Mouse (Mus musculus): ENCODE measurements around the gene Abcc12. TPM values are rescaled to one million over a fixed set of nuclear protein-coding genes. Genes with fewer than 3 reads are reported as not detected.
A peak's percentile ranks its signal among the peaks of the same experiment; 100 is the strongest.

Gene Abcc12
- polyA plus RNA-seq, 1 experiment, result not detected

DNA sequence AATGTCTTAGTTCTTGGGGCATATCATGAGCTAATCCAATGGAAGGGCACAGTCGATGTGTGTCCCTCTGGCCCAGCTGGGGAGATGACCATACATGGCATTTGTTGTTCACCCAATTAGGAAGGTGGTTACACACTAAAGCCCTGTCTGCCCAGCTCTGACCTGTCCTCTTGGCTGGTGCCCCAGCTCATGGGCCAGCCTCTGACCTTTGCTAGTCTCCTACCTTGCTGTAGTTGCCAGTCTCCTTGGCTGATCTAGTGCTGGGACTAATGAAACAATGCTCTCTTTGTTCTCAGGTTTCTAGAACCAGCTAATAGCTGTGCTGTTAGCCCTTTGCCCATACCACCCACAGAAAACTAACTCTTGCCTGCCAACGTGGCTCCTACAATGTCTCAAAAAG, 22.7 kb upstream of the Abcc12 start:
- peaks cover 7% of the 10 kb centered on the region for H3K9me3 ChIP-seq
- TF ChIP-seq GATA1 (IDR thresholded peaks at IDR 0.05; ENCODE audit: borderline replicate concordance, low read length) (no peak), FLI1 (IDR thresholded peaks at IDR 0.05; ENCODE audit: low read length) (no peak)
- H3K4me3 ChIP-seq (replicated peaks), result no peak overlapping the region
- H3K36me3 ChIP-seq (replicated peaks; ENCODE audit: low read length), result no peaks in the 10 kb centered on the region
- peaks cover 9% of the 10 kb centered on the region; the same call in 1 of the 2 replicates for H3K4me1 ChIP-seq
- peaks cover 26% of the 10 kb centered on the region for H3K27me3 ChIP-seq (replicated peaks)

DNA sequence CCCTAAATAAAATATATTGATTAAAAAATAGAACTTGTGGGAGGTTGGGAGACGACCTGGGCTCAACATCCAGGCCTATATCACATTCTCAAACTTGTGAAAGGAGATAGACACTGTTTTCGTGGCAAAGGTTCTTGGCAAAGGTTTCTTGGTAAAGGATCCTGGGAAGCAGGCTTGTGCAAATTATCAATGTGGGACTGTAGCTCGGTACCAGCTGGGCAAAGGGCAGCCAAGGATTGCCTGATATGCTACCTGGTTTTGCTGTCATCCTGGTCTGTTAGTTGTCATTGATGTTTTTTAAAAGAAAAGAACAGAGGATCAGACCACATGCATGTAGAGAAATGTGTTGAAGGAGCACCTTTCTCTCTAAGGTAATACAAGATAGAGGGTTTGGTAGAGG, 19.8 kb upstream of the Abcc12 start:
- Histone ChIP-seq H3K4me1 (peaks cover 24% of the 10 kb centered on the region), H3K4me3 (replicated peaks) (no peak overlapping the region), H3K27me3 (replicated peaks) (peaks cover 35% of the 10 kb centered on the region), H3K36me3 (replicated peaks; ENCODE audit: low read length) (no peaks in the 10 kb centered on the region), H3K9me3 (no peaks in the 10 kb centered on the region)
- TF ChIP-seq FLI1 (IDR thresholded peaks at IDR 0.05; ENCODE audit: low read length) (no peak), GATA1 (IDR thresholded peaks at IDR 0.05; ENCODE audit: borderline replicate concordance, low read length) (no peak)

DNA sequence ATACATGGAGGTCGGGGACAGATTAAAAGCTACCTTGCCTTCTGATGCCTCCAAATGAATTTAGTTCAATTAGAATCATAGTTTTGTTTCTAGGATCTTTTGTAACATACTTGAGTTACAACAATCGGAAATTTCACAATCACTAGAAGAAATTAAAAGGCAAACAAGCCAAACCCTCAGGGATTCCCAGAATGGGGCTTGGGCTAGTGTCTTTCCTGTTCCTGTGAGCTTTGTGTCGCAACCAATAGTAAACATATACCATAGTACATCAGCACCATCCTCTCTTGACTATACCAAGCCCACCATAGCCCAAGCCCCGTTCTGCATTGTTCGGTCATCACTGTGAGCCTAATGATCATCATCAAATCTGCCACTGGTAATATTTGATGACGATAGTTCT, 18.8 kb upstream of the Abcc12 start:
- Histone ChIP-seq H3K36me3 (replicated peaks; ENCODE audit: low read length) (no peaks in the 10 kb centered on the region), H3K27me3 (replicated peaks) (peaks cover 40% of the 10 kb centered on the region), H3K4me1 (peaks cover 18% of the 10 kb centered on the region), H3K4me3 (replicated peaks) (no peak overlapping the region), H3K9me3 (no peaks in the 10 kb centered on the region)
- TF ChIP-seq GATA1 (IDR thresholded peaks at IDR 0.05; ENCODE audit: borderline replicate concordance, low read length) (no peak), FLI1 (IDR thresholded peaks at IDR 0.05; ENCODE audit: low read length) (no peak)

GRCm38 (mm10) chr8:86597681-86598080, 17.2 kb upstream of the Abcc12 start:
- peaks cover 44% of the 10 kb centered on the region for H3K27me3 ChIP-seq (replicated peaks)
- no peak overlapping the region for H3K4me3 ChIP-seq (replicated peaks)
- no peaks in the 10 kb centered on the region for H3K36me3 ChIP-seq (replicated peaks; ENCODE audit: low read length)
- H3K4me1 ChIP-seq, result peaks cover 18% of the 10 kb centered on the region
- no peaks in the 10 kb centered on the region for H3K9me3 ChIP-seq
- no peak for TF ChIP-seq FLI1 (IDR thresholded peaks at IDR 0.05; ENCODE audit: low read length)
- no peak for TF ChIP-seq GATA1 (IDR thresholded peaks at IDR 0.05; ENCODE audit: borderline replicate concordance, low read length)

GRCm38 (mm10) chr8:86595671-86596070, 15.2 kb upstream of the Abcc12 start:
- TF ChIP-seq GATA1 (IDR thresholded peaks at IDR 0.05; ENCODE audit: borderline replicate concordance, low read length) (no peak), FLI1 (IDR thresholded peaks at IDR 0.05; ENCODE audit: low read length) (no peak)
- peaks cover 31% of the 10 kb centered on the region for H3K27me3 ChIP-seq (replicated peaks)

DNA sequence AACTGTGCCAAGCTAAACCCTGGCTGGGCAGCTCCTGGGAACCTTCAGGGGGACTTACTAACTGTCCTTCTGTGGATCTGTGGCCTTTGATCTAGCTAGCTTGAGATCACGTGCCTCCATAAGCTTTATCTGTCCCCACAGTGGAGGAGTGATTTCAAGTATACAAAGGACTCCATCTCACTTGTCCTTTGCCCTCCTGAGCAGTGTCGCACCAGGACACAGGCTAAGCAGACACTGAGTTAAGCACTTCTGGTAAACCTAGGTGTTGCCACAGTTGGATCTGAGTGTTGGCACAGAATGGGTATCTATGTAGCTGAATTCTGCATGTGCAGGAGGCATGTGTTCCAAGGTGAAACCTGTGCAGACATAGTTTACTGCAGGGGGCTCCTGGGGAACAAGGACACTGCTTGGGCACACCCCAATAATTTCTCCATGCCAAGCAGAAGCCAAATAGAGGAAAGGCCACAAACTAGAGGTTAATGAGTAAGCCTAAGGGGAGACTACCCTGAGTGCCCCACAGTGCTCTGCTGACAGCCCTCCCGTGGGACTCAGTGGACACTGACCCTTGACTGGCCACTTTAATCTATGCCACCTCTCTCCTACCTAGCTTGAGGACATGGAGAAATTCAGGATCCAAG, 13.8 kb upstream of the Abcc12 start:
- Histone ChIP-seq H3K9me3 (no peaks in the 10 kb centered on the region), H3K27me3 (replicated peaks) (peaks cover 22% of the 10 kb centered on the region), H3K4me3 (replicated peaks) (no peak overlapping the region), H3K4me1 (peaks cover 14% of the 10 kb centered on the region), H3K36me3 (replicated peaks; ENCODE audit: low read length) (no peaks in the 10 kb centered on the region)
- no peak for TF ChIP-seq GATA1 (IDR thresholded peaks at IDR 0.05; ENCODE audit: borderline replicate concordance, low read length)
- TF ChIP-seq FLI1 (IDR thresholded peaks at IDR 0.05; ENCODE audit: low read length), result no peak

More at GRCm38 (mm10) chr8:86595671-86596070, 15.2 kb upstream of the Abcc12 start:
- H3K36me3 ChIP-seq (replicated peaks; ENCODE audit: low read length), result no peaks in the 10 kb centered on the region
- H3K4me3 ChIP-seq (replicated peaks), result no peak overlapping the region
- peaks cover 14% of the 10 kb centered on the region for H3K4me1 ChIP-seq
- H3K9me3 ChIP-seq, result no peaks in the 10 kb centered on the region

DNA sequence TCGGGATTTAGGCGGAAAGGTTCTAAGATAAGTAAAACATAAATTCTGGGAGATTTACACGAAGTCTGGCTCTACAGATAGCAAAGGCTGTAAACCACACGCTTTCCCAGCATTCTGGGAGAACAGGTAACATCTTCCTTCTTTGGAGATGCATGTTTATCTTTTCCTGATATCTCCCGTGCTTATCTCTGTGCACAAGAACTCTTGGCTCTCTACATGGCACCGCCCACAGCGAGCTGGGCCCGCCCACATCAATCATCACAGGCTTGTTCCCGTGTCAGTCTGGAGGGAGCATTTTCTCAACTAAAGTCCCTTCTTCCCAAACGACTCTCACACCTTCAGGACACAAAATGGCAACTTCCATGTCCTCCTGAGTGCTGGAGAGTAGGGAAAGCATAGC, 12.6 kb upstream of the Abcc12 start:
- Histone ChIP-seq H3K9me3 (no peaks in the 10 kb centered on the region), H3K27me3 (replicated peaks) (peaks cover 20% of the 10 kb centered on the region), H3K4me3 (replicated peaks) (no peak overlapping the region), H3K4me1 (peaks cover 14% of the 10 kb centered on the region), H3K36me3 (replicated peaks; ENCODE audit: low read length) (no peaks in the 10 kb centered on the region)
- TF ChIP-seq GATA1 (IDR thresholded peaks at IDR 0.05; ENCODE audit: borderline replicate concordance, low read length), result no peak
- TF ChIP-seq FLI1 (IDR thresholded peaks at IDR 0.05; ENCODE audit: low read length), result no peak

- TF ChIP-seq FLI1 (IDR thresholded peaks at IDR 0.05; ENCODE audit: low read length) (no peak), GATA1 (IDR thresholded peaks at IDR 0.05; ENCODE audit: borderline replicate concordance, low read length) (no peak)
- no peaks in the 10 kb centered on the region for H3K36me3 ChIP-seq (replicated peaks; ENCODE audit: low read length)
- no peaks in the 10 kb centered on the region for H3K9me3 ChIP-seq
- H3K27me3 ChIP-seq (replicated peaks), result peaks cover 8% of the 10 kb centered on the region
- H3K4me3 ChIP-seq (replicated peaks), result no peak overlapping the region
- H3K4me1 ChIP-seq, result peaks cover 11% of the 10 kb centered on the region
These were observed 7.9 kb upstream of the Abcc12 start for GRCm38 (mm10) chr8:86588338-86588737.

DNA sequence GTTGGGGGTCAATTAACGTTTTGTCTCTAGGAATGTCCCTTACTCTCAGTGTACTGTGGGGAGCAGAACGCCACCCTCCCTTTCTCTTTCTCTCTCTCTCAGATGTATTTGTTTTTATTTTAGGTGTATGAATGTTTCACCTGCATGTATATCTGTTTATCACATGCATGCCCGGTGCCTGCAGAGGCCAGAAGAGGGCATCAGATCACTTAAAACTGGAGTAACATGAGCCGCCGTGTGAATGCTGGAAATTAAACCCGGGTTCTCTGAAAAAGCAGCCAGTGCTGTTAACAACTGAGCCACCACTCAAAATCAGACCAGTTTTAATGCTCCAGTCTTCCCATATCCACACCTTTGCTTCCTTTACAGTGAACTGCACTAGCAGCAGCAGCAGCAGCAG, 6.2 kb upstream of the Abcc12 start:
- TF ChIP-seq FLI1 (IDR thresholded peaks at IDR 0.05; ENCODE audit: low read length) (no peak), GATA1 (IDR thresholded peaks at IDR 0.05; ENCODE audit: borderline replicate concordance, low read length) (no peak)

DNA sequence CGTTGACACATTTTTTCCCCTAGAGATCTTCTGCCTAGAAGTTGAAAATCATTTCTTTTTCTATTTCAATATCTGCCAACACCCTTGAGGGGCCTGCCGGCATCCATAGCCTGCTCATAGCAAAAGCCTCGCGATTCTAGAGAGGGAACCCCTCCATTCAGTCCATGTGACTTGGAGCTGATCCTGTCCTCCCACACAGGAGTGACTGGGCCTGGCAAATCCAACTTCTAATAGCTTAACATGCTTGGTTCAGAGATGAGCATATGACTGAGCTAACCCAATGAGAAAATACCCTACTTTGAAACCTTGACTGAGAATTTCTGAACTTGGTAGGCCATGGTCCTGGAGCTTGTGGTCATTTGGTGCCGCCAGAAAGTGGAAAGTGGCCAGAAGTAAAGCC, 5.6 kb upstream of the Abcc12 start:
- H3K4me1 ChIP-seq, result peaks cover 13% of the 10 kb centered on the region
- no peak for TF ChIP-seq FLI1 (IDR thresholded peaks at IDR 0.05; ENCODE audit: low read length)
- no peak for TF ChIP-seq GATA1 (IDR thresholded peaks at IDR 0.05; ENCODE audit: borderline replicate concordance, low read length)
- peaks cover 12% of the 10 kb centered on the region for H3K27me3 ChIP-seq (replicated peaks)
- H3K9me3 ChIP-seq, result no peaks in the 10 kb centered on the region
- H3K4me3 ChIP-seq (replicated peaks), result no peak overlapping the region
- no peaks in the 10 kb centered on the region for H3K36me3 ChIP-seq (replicated peaks; ENCODE audit: low read length)

More for the DNA sequence above, 6.2 kb upstream of the Abcc12 start:
- Histone ChIP-seq H3K27me3 (replicated peaks) (peaks cover 12% of the 10 kb centered on the region), H3K4me3 (replicated peaks) (peak overlapping the region; percentile 38), H3K9me3 (no peaks in the 10 kb centered on the region), H3K4me1 (peaks cover 11% of the 10 kb centered on the region), H3K36me3 (replicated peaks; ENCODE audit: low read length) (no peaks in the 10 kb centered on the region)

Measured in megakaryocyte, embryonic 14.5 days (primary cell).